Mouse (Mus musculus) CH12.LX (cell line): Measurements from ENCODE around the gene Ovca2.

ENCODE experiments used
- CTCF ChIP-seq, 2 experiments: IDR thresholded peaks in 1 of 2; conservative IDR thresholded peaks in 1 of 2; 2 replicates each; pipeline ENCODE4 v1.5.1; 2011 to 2012; ENCODE audit warnings: low read depth in 2 of 2, low read length in 2 of 2, improper control_type of control experiment in 1 of 2, inconsistent platforms in 1 of 2, mild to moderate bottlenecking in 1 of 2, moderate library complexity in 1 of 2
- ELF1 ChIP-seq: IDR thresholded peaks from 2 replicates; pipeline ENCODE4 v1.6.1; 2014; ENCODE audit warnings: low read depth, mild to moderate bottlenecking, inconsistent platforms, low read length, improper control_type of control experiment
- EP300 ChIP-seq: IDR thresholded peaks from 2 replicates; pipeline ENCODE4 v1.6.1; 2011; ENCODE audit warnings: low read length, improper control_type of control experiment
- ETS1 ChIP-seq: conservative IDR thresholded peaks from 2 replicates; pipeline ENCODE4 v1.6.1; 2012; ENCODE audit warnings: low read depth, mild to moderate bottlenecking, inconsistent platforms, low read length, improper control_type of control experiment, moderate library complexity
- MAX ChIP-seq: IDR thresholded peaks from 2 replicates; pipeline ENCODE4 v1.6.1; 2011; ENCODE audit warnings: low read length, improper control_type of control experiment
- POLR2A ChIP-seq: IDR thresholded peaks from 2 replicates; pipeline ENCODE4 v1.6.1; 2011; ENCODE audit warnings: low read depth, mild to moderate bottlenecking, improper control_type of control experiment, low read length
- USF1 ChIP-seq: IDR thresholded peaks from 2 replicates; pipeline ENCODE4 v1.6.1; 2014; ENCODE audit warnings: low read depth, mild to moderate bottlenecking, inconsistent platforms, low read length, improper control_type of control experiment
- ZMIZ1 ChIP-seq: IDR thresholded peaks from 2 replicates; pipeline ENCODE4 v1.6.1; 2012; ENCODE audit warnings: low read depth, mild to moderate bottlenecking, inconsistent platforms, low read length, improper control_type of control experiment

DNA sequence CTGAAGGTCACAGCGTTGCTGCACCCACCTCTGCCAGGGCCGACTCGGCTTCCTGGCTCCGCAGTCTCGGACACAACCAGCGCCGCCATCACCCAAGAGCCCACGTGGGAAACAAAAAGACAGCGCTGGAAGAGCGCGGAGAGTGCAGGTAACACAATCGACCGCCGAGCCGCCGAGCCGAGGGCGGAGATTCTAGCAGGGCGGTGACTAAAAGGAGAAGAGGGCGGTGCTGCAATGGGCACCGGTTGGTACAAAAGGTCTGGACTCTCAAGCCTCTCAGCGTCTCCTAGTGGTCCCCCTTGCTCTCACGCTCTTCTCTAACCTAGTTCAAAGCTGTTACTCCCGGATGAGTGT, 11.7 kb upstream of the Ovca2 start:
- TF ChIP-seq MAX (peak; percentile 99), CTCF (conservative IDR thresholded peaks at IDR 0.05 in 1 of 2, IDR thresholded peaks at IDR 0.05 in 1 of 2; ENCODE audit: low read depth in 2 of 2, low read length in 2 of 2) (peak in 1 of 2 experiments; percentile 72; a peak in 2 of 4 replicates), EP300 (no peak), ETS1 (no peak; the same call in none of the 2 replicates), USF1 (peak; percentile 93), ZMIZ1 (peak; percentile 94), ELF1 (peak; percentile 82), POLR2A (peak; percentile 90)
